Mouse (Mus musculus) embryo, embryonic 11.5 days (tissue): ENCODE results near the gene Bcl2l14.

ENCODE experiments used
- DNase-seq: peaks from one replicate; pipeline ENCODE4 v3.0.0-alpha.2; 2012; ENCODE audit warnings: low read depth, low spot score

Bcl2l14 gene

GRCm38 (mm10) chr6:134442219-134442618 is 46.1 kb downstream of the Bcl2l14 start:
- no peak for DNase-seq

- DNase-seq: no peak
Measured at GRCm38 (mm10) chr6:134443198-134443904, 47.2 kb downstream of the Bcl2l14 start.

DNA sequence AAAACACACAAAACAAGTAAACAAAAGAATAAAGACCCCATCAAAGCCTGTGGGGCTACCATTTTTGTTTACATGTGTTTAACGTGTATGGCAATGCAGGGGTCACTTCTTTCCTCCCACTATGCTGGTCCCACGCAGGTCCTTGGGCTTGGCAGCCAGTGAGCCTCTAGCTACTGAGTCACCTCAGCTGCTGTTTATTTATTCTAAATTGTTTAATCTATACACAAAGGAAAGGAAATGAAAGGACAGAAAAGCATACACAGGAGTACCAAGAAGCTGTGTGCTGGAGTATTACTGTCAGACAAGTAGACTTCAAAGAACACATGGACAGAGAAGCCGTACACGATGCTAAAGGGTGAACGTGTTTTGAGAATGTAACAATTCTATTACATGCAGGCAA is 47.8 kb downstream of the Bcl2l14 start:
- DNase-seq: no peak

- DNase-seq: no peak
Measured at GRCm38 (mm10) chr6:134448451-134448850, 52.3 kb downstream of the Bcl2l14 start.

GRCm38 (mm10) chr6:134449958-134450357 is 53.8 kb downstream of the Bcl2l14 start:
- DNase-seq: no peak

DNA sequence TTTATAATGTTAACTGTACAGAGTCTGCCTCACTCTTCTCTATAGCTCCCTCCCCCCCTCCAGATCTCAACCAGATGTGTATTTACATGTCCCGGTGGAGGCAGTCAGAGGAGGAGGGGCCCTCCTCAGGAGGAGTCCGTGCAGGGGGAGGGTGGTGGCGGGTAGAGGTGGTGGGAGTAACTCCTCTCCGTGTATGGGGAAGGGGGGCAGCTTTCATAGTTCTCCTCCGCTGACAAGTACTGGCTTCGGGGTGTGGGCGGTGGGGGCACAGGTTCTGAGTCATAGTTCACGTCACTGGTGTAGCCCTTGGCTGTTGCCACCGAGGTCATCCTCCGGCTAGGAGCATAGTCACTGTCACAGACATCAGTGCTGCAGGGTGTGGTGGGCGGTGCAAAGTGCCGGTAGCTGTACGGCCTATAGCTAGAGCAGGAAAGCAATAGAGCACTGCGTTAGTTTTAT is 54.6 kb downstream of the Bcl2l14 start:
- DNase-seq: no peak

GRCm38 (mm10) chr6:134454093-134454492 is 58.0 kb downstream of the Bcl2l14 start:
- DNase-seq: no peak

GRCm38 (mm10) chr6:134458376-134458775 is 62.3 kb downstream of the Bcl2l14 start:
- DNase-seq: no peak

- DNase-seq: no peak
Measured at GRCm38 (mm10) chr6:134461175-134461574, 65.1 kb downstream of the Bcl2l14 start.

GRCm38 (mm10) chr6:134466671-134467229 is 70.6 kb downstream of the Bcl2l14 start:
- DNase-seq: no peak

- no peak for DNase-seq
Measured at GRCm38 (mm10) chr6:134469297-134469696, 73.2 kb downstream of the Bcl2l14 start.

DNA sequence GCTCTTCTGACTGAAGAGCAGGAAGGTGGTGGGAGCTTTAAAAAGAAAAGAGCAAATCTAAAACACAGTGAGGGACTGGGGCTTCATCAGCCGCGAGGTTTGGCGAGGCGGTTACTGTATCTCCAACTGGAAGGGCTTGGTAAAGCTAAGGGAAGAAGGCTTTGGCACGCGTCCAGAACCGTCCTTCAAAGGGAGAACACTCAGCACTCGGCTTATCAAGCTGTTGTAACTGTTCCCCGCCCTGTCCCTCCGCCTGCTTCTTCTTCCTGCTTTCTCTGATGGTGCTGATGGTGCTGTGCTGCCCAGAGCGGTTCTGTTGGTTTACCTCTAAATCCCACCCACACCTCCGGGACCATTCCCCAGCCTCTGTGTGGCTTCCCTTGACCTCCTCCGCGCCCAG is 74.7 kb downstream of the Bcl2l14 start:
- DNase-seq: no peak

GRCm38 (mm10) chr6:134473143-134473561 is 77.0 kb downstream of the Bcl2l14 start:
- DNase-seq: no peak

DNA sequence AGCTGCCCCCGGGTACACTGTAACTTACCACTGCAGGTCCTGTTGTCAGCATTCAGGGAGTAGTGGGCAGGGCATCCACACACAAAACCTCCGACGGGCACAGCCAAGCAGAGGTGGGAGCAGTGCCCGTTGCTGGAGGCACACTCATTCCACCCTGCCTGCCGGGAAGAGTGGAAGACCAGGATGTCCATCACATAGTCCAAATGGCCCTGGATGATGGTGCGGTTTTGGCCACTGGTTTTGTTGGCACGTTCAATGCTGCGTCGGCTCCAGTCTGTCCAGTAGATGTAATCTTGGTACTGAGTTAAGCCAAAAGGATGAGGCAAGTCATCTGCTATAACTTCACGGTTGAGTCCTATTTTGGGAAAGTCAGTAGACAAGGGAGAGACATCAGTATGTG is 83.4 kb downstream of the Bcl2l14 start:
- DNase-seq: no peak

- DNase-seq: no peak
Measured at GRCm38 (mm10) chr6:134486318-134486717, 90.2 kb downstream of the Bcl2l14 start.
